Mouse (Mus musculus) lung, embryonic 14.5 days (tissue): ENCODE data around the gene Mettl7b. TPM values are rescaled to one million over a fixed set of nuclear protein-coding genes. Genes with fewer than 3 reads are reported as not detected.

Source experiments
- ATAC-seq: fragments of 200-750 bp; cut with Nextera tagmentation; 2 replicates; pipeline ENCODE4 v1.8.0; 2017; ENCODE audit warnings: mild to moderate bottlenecking, moderate TSS enrichment, moderate library complexity; ENCODE audit not compliant: insufficient read depth
- DNase-seq: peaks from one replicate; pipeline ENCODE4 v3.0.0-alpha.2; 2015
- H3K27ac ChIP-seq: fragments of 300-500 bp; sonication (generic); 2 replicates; pipeline ENCODE4 v1.5.1; 2014; ENCODE audit warnings: low read depth, mild to moderate bottlenecking, moderate library complexity
- H3K27me3 ChIP-seq: fragments of 300-500 bp; sonication (generic); 2 replicates; pipeline ENCODE4 v1.6.1; 2014; ENCODE audit warnings: low read length, control low read depth; ENCODE audit not compliant: insufficient read depth
- H3K36me3 ChIP-seq: fragments of 300-500 bp; sonication (generic); 2 replicates; pipeline ENCODE4 v1.6.1; 2014; ENCODE audit warnings: control low read depth; ENCODE audit not compliant: insufficient read depth
- H3K4me1 ChIP-seq: fragments of 300-500 bp; sonication (generic); 2 replicates; pipeline ENCODE4 v1.6.1; 2014; ENCODE audit warnings: antibody characterized with exemption, control low read depth; ENCODE audit not compliant: insufficient read depth
- H3K4me2 ChIP-seq: fragments of 300-500 bp; sonication (generic); 2 replicates; pipeline ENCODE4 v1.6.1; 2014; ENCODE audit warnings: mild to moderate bottlenecking
- H3K4me3 ChIP-seq: fragments of 300-500 bp; sonication (generic); 2 replicates; pipeline ENCODE4 v1.5.1; 2014; ENCODE audit warnings: low read depth, low read length
- H3K9ac ChIP-seq: fragments of 300-500 bp; sonication (generic); 2 replicates; pipeline ENCODE4 v1.6.1; 2014
- H3K9me3 ChIP-seq: fragments of 300-500 bp; sonication (generic); 2 replicates; pipeline ENCODE4 v1.6.1; 2016; ENCODE audit warnings: low read depth, low read length, control low read depth
- CTCF ChIP-seq: IDR thresholded peaks from 2 replicates; pipeline ENCODE4 v1.5.1; 2016; ENCODE audit warnings: antibody characterized with exemption, low read depth
- WGBS: fragments of 180-500 bp; shearing (Covaris S2); extraction: QIAGEN DNeasy Blood & Tissue Kit; methylation state at CpG from one replicate; pipeline ENCODE4 v1.1.7; 2014; 5-methylcytosine and 5-hydroxymethylcytosine counted together
- polyA plus RNA-seq: library from polyadenylated mRNA; unstranded; fragments of >200 nt; fragmentation: Nextera tagmentation; extraction: Ambion mirVana; gene quantifications from 2 replicates; pipeline ENCODE4 v1.2.1, GENCODE M21; 2014

Mettl7b gene
- polyA plus RNA-seq, 1 experiment from 2014 or later, result not detected

GRCm38 (mm10) chr10:128921883-128922821 lies 38.6 kb downstream of the Mettl7b start:
- Histone ChIP-seq H3K27ac (peak overlapping the region; percentile 89), H3K27me3 (no peaks in the 10 kb centered on the region), H3K9ac (peak overlapping the region; percentile 69), H3K9me3 (no peaks in the 10 kb centered on the region), H3K36me3 (peaks cover 22% of the 10 kb centered on the region), H3K4me2 (peak overlapping the region; percentile 74), H3K4me1 (peaks cover 3% of the 10 kb centered on the region; the same call in 1 of the 2 replicates), H3K4me3 (peak overlapping the region; percentile 76)
- TF ChIP-seq CTCF, result no peak
- no peak for DNase-seq
- no peak for ATAC-seq
- 61% methylated on average over 16 of the region's 16 CpGs for WGBS

- no peak for DNase-seq
- H3K27me3 ChIP-seq, result no peaks in the 10 kb centered on the region
- no peak overlapping the region for H3K9ac ChIP-seq
- WGBS, result 45% methylated on average over 1 of the region's 1 CpGs
- ATAC-seq, result no peak
- no peak overlapping the region for H3K27ac ChIP-seq
- TF ChIP-seq CTCF, result no peak
- H3K4me2 ChIP-seq, result no peak overlapping the region
- no peak overlapping the region for H3K4me3 ChIP-seq
- H3K36me3 ChIP-seq, result peaks cover 31% of the 10 kb centered on the region
- peaks cover 3% of the 10 kb centered on the region; the same call in 1 of the 2 replicates for H3K4me1 ChIP-seq
- no peaks in the 10 kb centered on the region for H3K9me3 ChIP-seq
Measured at GRCm38 (mm10) chr10:128921251-128921650, 39.5 kb downstream of the Mettl7b start.

GRCm38 (mm10) chr10:128920736-128921161 lies 40.0 kb downstream of the Mettl7b start:
- H3K4me1 ChIP-seq, result peaks cover 3% of the 10 kb centered on the region; the same call in 1 of the 2 replicates
- H3K4me3 ChIP-seq, result no peak overlapping the region
- DNase-seq (peak; percentile 37), ATAC-seq (no peak)
- TF ChIP-seq CTCF, result no peak
- H3K9ac ChIP-seq, result no peak overlapping the region
- 59% methylated on average over 3 of the region's 3 CpGs for WGBS
- H3K9me3 ChIP-seq, result no peaks in the 10 kb centered on the region
- H3K36me3 ChIP-seq, result peaks cover 33% of the 10 kb centered on the region
- H3K27ac ChIP-seq, result 0 out of 2 replicates have a peak overlapping the region, but pooled peaks have one; percentile 38
- H3K27me3 ChIP-seq, result no peaks in the 10 kb centered on the region
- H3K4me2 ChIP-seq, result no peak overlapping the region

GRCm38 (mm10) chr10:128919966-128920365 lies 40.8 kb downstream of the Mettl7b start:
- Histone ChIP-seq H3K36me3 (peaks cover 39% of the 10 kb centered on the region), H3K9me3 (no peaks in the 10 kb centered on the region), H3K9ac (no peak overlapping the region), H3K4me1 (peaks cover 3% of the 10 kb centered on the region; the same call in 1 of the 2 replicates), H3K27me3 (no peaks in the 10 kb centered on the region), H3K4me3 (no peak overlapping the region), H3K27ac (0 out of 2 replicates have a peak overlapping the region, but pooled peaks have one; percentile 43), H3K4me2 (no peak overlapping the region)
- no peak for TF ChIP-seq CTCF
- ATAC-seq (no peak), DNase-seq (no peak)
- WGBS, result 78% methylated on average over 7 of the region's 7 CpGs

GRCm38 (mm10) chr10:128919203-128919631 lies 41.6 kb downstream of the Mettl7b start:
- Histone ChIP-seq H3K4me1 (peaks cover 3% of the 10 kb centered on the region; the same call in 1 of the 2 replicates), H3K4me2 (no peak overlapping the region), H3K27ac (peak overlapping the region; percentile 32; the same call in 1 of the 2 replicates), H3K4me3 (no peak overlapping the region), H3K9me3 (no peaks in the 10 kb centered on the region), H3K9ac (no peak overlapping the region), H3K27me3 (no peaks in the 10 kb centered on the region), H3K36me3 (peaks cover 46% of the 10 kb centered on the region)
- 19% methylated on average over 6 of the region's 6 CpGs for WGBS
- DNase-seq (peak; percentile 35), ATAC-seq (no peak)
- TF ChIP-seq CTCF, result no peak

- Histone ChIP-seq H3K4me2 (no peak overlapping the region), H3K27me3 (no peaks in the 10 kb centered on the region), H3K27ac (no peak overlapping the region), H3K9ac (no peak overlapping the region), H3K4me1 (peaks cover 3% of the 10 kb centered on the region; the same call in 1 of the 2 replicates), H3K4me3 (no peak overlapping the region), H3K36me3 (peaks cover 56% of the 10 kb centered on the region), H3K9me3 (no peaks in the 10 kb centered on the region)
- ATAC-seq (no peak), DNase-seq (no peak)
- TF ChIP-seq CTCF, result no peak
- 70% methylated on average over 7 of the region's 7 CpGs for WGBS
Measured at GRCm38 (mm10) chr10:128918246-128918645, 42.5 kb downstream of the Mettl7b start.

- DNase-seq (no peak), ATAC-seq (no peak)
- 86% methylated on average over 6 of the region's 6 CpGs for whole genome bisulfite sequencing
- Histone ChIP-seq H3K4me3 (no peak overlapping the region), H3K9me3 (no peaks in the 10 kb centered on the region), H3K4me2 (no peak overlapping the region), H3K27me3 (no peaks in the 10 kb centered on the region), H3K9ac (no peak overlapping the region), H3K4me1 (peaks cover 3% of the 10 kb centered on the region; the same call in 1 of the 2 replicates), H3K27ac (no peak overlapping the region), H3K36me3 (peaks cover 56% of the 10 kb centered on the region)
- TF ChIP-seq CTCF, result no peak
Measured at GRCm38 (mm10) chr10:128917400-128917799, 43.4 kb downstream of the Mettl7b start.
